Mouse (Mus musculus): Measurements from ENCODE around the gene Ptprd. TPM values are rescaled to one million over a fixed set of nuclear protein-coding genes. Genes with fewer than 3 reads are reported as not detected.

Gene Ptprd
- total RNA-seq, 2 experiments from 2014 or later: 107 to 116 TPM

DNA sequence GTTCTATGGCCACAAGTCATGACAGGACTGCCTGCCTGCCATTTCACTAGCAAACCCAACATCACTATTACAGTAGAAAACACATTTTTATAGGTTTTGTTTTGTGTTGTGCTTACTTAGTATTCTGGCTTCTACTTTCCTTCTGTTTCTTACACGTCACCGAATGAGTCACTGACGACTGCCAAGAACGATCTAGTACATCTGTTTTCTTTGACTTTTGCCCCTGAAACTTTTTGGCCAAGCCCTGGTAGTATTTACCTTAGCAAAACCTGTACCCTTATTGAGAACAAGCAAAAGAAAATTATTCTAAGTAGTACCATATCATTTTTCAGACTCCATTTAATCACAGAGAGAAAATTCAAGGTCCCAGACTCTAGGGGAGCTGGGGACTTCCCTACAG lies 1797.2 kb downstream of the Ptprd start:
- DNase-seq (ENCODE audit: low spot score in 2 of 2): no peak

DNA sequence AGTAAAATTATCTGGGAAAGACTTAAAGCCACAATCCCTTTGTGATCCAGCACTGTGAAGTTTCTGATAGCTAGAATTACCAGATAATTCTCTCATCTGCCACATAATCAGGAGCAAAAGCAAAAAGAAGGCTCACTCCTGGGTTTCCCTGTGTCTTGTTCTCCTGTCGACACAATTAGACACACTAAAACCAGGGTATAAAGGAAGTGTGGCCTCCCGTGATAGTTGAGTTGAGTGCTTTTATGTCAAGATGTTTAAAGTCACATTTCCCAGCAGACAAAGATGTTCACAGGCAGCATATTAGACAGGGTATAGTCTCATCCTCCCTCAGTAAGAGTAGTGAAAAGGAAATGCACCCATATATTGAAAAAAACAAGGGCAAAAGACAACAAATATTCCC lies 1801.7 kb downstream of the Ptprd start:
- DNase-seq (ENCODE audit: low spot score in 2 of 2): no peak

DNA sequence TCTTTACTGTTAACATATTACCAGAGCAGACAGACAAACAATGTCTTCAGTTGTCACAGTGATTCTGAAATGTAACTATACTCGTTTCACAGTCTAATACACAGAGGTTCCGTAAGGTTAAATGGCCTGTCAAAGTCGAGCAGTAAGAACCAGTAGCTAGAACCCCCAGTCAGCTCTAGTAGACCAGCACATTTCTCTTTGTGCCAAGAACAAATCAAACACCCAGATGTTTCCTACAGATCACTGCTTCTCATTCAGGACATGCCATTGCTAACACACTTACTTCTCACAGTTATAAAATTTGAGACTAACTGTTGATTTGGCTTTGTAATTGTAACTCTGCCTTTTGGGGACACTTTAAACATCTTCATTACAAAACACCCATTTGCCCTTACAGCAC lies 1802.6 kb downstream of the Ptprd start:
- no peak for DNase-seq (ENCODE audit: low spot score in 2 of 2)

DNA sequence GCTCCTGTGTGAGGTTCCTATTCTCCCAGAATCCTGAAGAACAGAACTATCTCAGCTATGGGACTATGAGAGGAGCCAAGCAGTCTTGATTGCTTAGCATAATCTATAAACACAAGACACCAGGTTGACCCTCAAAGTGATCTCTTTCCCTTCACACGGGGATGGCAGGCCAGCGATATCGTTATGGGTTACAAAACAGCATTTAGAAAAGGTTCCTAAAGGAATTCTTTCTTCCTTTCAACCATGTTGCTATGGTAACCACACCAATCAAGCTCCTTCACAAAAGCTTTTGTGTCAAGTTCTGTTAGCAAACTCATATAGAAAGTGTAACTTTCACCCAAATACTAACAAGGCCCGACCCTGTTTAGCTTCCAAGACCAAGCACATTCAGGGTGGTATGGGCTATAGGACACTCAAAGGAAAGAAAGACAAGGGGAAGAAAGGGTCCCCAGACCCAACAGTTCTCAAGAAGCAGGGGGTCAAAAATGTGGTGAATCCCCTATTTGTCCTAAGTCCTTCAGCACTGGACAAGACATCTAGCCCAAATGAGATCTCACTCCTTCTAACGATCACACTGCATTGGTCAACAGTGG lies 1805.8 kb downstream of the Ptprd start:
- no peak for DNase-seq (ENCODE audit: low spot score in 2 of 2)

DNA sequence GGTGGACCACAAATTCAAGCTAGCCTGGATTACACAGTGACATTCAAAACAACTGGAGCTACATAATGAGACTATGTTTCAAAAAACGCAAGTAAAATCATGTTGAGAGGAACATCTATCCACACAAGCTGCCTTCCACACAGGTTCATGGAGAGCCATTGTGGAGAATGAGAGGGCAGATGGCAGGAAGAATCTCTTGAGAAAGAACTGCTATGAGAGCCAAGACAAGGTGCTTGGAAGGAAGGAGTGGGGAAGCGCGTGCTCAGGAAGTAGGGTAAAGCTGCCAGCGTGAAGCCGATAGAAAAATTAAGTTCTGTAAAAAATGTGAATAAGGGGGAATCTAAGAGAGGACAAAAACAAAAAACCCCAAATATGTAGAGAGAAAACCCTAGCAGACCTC lies 1808.5 kb downstream of the Ptprd start:
- DNase-seq (ENCODE audit: low spot score in 2 of 2): no peak

DNA sequence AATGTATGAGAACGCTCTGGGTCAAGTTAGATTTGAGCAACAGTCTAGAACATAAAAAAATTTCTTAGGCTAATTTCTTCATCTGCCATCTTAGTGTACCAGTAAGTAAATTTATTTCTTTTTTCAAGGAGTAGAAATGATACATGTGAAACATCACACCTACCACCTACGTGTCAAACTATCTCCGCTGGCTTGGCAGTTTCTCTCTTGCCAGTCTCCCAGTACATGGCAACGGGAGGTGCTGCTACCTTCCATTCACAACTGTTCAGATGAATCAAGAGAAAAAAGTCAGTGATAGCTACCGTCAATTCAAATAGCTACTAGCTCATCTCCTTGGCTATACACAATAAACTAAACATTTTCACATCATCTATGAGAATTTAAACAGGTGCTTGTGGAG lies 1823.9 kb downstream of the Ptprd start:
- no peak for DNase-seq (ENCODE audit: low spot score in 2 of 2)

DNA sequence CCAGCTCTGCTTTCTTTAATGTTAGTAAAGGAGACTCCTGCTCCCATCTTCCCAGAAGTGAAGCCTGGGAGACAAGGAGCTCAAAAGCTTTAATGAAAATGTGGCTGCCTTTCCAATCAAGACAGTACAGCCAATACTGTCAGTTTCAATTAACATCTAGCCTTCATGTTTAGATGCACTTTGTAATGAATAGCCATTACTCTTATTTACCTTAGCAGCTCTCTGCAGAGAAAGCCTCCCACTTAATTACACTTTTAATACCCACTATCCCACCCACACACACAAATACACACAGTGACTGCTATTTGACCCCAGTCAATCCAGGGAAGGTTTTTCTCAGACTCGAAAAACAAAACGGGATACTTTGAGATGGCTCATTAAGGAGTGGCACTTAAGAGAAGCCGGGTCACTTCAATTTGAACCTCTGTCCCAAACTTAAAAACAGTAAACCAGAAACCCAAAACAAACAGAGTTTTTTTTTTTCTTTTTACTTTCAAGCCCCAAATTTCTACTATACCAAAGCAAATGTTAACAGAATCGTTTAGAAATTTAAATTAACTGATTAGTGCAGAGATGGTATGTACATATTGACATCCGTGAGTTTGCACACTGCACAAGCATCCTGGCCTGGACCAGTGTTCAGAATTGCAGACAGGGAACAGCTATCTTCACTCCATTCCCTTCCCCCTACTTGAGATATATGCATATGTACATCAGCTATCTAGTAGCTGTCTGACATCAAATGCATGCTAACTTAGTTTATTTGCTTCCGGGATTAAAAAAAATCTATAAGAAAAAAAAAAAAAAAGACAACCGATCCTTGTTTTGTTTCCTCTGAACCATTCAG lies 1824.6 kb downstream of the Ptprd start:
- no peak for DNase-seq (ENCODE audit: low spot score in 2 of 2)

DNA sequence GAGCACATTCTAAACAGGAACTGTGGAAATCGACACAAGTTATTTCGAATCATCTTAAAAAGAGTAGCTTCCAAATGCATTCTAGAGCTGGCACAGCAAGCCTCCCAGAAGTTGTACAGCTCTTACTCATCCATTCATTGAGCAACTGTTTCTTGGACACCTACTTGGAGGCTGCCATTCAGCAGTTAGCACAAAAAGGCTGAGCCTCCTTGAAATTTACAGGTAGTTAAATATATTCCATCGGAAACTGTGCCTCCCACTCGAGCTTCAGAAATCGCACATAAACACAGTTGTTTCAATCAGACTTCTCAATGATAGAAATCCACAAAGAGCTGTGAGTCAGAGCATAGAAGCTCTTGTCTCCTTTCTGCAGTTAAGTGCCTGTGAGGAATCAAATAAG lies 1825.9 kb downstream of the Ptprd start:
- DNase-seq (ENCODE audit: low spot score in 2 of 2): no peak

DNA sequence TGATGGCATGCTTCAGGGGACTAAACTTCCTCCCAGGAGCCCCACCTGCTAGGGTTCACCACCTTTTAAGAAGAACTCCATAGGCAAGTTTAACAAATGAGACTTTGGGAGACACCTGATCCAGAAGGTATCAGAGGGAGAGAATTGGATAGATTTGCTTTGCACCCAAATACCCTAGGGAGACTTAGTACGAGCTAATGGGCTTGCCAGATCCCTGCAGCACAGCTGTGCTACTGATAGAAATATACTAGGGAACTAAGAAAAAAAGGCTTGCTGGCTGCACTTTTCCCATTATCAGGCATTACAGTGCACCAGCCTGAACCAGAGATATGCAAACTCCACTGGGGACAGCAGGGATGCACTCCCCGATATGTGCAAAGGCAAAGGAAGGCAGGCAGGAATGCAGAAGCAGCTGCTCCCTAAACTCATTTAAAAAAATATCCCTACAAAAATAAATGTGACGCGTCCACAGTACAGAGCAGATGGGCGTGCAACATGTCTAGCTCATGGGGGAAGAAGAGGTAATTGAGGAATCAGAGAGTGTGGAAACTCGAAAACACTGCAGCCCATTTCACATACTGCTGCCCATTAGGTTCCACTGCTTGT lies 1831.3 kb downstream of the Ptprd start:
- no peak for DNase-seq (ENCODE audit: low spot score in 2 of 2)

DNA sequence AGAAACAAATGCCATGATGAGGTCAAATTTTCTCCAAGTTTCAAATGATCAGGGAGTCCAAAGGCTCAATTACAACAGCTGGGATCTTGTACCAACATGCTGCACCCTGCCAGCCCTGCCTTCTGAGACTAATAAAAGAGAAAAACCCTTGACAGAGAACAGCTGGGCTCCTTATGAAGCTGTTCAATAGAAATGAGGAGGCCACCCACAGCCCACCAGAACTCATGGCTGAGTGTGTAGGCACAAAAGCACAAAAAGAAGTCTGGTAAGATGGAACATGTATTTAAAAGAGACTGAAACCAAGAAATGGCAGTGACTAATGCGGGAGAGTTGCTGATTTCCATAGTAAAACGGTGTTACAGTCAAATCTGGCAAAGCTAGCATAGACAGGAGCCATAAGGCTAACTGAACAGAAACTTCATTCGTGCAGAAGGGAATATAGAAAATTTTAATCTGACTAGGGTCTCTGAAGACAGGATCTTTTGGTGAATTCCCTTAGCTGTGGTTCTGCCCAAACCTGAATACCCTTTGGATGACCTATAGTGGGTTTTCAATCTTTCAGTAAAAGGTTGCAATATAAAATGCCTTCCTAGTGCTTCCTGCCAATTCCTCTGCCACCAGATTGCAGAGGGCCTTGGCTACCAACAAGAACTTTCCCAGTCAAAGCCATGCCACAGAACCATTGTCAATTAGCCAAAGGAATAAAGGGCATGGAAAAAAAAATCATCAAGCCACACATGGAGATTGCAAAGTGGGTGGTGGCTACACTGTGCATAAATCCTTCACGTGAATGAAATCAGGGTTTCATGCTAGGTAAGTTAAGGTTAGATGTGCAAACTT lies 1841.5 kb downstream of the Ptprd start:
- DNase-seq (ENCODE audit: low spot score in 2 of 2): no peak

DNA sequence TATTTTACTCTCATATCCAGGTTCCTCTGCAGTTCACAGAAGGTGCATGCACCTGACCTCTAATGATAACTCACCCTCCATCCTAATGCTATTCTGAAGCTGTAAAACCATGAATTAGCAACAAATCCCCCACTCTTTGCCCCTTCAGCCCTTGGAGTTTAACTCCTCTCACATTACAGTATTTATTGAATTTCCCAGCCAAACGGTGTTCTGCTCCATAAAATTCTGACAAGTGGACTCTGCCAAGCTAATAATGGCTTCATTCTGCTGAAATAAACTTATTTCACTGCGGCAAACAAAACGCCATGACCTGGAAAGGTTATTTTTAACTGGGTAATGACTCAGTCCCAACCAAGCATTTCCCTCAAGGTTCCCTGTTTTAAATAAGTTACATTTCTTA lies 1842.7 kb downstream of the Ptprd start:
- no peak for DNase-seq (ENCODE audit: low spot score in 2 of 2)

DNA sequence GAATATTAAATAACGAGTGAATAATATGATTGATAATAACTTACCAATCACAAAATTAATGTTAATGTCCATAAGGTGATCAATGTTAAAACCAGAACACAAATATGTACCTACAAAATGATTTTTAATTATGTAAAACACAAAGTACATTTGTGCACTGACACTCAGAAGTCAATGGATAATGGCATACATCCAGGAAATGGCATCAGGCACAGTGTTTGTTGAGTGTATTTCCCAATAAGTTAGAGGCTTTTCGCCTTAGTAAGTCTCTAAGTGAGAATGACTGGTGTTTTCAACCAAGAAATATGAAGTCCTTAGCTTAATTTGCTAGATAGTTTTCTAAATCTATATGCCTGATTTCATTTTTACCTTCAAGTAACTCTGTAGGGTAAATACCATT lies 1843.5 kb downstream of the Ptprd start:
- no peak for DNase-seq (ENCODE audit: low spot score in 2 of 2)

DNA sequence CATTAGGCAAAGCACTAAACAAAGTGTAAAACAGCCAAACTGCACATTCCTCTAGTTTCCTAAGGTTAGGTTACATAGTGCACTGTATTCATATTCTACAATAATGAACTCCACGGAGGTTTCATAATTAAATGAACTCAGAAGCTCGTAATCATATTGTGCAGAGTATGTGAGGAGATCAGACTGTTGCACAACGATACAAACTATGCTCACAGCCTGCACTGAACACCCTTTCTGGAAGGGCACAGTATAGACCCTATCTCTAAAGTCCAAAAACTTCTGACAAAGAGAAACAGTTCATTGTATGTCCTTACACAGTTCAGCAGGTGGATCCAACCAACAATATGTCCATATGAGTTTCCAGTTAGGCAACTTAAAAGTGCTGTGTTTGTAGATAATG lies 1844.5 kb downstream of the Ptprd start:
- DNase-seq (ENCODE audit: low spot score in 2 of 2): no peak

DNA sequence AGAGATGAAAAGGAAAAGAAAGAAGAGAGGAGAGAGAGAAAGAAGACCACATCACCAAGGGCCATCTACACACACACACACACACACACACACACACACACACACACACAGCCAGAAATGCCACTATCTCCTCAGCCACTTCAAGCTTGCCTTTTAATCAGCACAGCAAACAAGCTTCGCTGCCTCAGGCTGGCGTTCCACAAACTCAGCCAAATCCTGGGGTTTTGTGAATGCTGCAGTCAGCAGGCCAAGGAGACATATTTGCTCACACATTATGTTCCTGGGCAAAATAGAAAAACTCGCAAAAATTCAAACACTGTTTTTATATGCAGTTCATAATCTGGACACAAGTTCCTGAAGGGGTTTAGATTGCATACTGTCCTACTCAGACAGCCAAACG lies 1845.9 kb downstream of the Ptprd start:
- DNase-seq (ENCODE audit: low spot score in 2 of 2): no peak

DNA sequence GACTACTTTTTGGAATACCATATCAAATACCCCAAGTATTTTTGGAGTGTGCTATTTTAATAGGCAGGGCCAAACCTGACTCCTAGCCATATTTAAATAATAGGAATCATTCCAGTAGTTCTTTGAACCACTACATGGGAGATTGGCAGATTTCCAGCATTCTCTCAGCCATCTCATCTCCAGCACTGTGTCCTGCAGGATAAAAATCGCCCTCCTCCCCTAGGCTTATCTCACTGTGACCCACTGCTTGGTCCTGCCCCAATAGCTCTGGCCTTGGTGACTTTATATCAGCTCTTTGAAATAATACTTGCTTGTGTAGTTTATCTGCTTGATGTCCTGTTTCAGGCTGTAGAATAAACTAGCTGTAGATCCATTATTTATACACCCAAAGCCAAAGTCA lies 1850.2 kb downstream of the Ptprd start:
- no peak for DNase-seq (ENCODE audit: low spot score in 2 of 2)

DNA sequence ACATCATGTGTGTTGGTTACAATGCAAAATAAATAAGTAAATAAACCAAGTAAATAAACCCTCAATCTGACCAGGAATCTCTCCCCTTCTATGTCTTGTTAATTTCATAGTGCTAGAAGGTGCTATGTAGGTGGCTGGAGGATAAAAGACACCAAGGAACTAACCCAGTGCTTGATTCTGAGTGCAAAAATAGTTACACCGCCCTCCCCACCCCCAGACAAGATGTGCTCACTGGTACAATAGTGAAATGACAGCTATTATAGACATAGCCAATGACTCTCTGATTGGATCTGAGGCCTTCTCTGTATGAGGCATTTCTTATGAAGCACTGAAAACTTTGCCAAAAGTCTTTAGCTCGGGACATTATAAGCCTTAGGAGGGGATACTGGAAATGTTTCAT lies 1857.6 kb downstream of the Ptprd start:
- DNase-seq (ENCODE audit: low spot score in 2 of 2): no peak

DNA sequence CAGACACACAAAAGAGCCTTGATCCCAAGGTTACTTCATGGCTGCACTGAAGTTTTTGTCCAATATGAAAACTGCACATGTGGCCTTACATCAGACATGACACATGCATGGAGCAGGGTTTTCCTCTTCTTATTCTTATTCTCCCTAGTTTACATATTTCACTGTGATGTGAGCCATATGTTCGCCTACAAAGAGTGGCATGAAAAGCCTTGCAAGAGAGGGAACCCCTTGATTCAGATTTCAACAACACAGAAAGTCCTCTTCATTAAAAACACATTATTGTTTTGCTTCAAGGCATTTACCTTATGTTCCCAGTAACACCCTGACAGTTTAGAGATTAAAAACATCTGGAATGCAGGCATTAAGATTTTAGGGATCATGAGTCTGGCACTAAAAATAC lies 1859.3 kb downstream of the Ptprd start:
- DNase-seq (ENCODE audit: low spot score in 2 of 2): no peak

DNA sequence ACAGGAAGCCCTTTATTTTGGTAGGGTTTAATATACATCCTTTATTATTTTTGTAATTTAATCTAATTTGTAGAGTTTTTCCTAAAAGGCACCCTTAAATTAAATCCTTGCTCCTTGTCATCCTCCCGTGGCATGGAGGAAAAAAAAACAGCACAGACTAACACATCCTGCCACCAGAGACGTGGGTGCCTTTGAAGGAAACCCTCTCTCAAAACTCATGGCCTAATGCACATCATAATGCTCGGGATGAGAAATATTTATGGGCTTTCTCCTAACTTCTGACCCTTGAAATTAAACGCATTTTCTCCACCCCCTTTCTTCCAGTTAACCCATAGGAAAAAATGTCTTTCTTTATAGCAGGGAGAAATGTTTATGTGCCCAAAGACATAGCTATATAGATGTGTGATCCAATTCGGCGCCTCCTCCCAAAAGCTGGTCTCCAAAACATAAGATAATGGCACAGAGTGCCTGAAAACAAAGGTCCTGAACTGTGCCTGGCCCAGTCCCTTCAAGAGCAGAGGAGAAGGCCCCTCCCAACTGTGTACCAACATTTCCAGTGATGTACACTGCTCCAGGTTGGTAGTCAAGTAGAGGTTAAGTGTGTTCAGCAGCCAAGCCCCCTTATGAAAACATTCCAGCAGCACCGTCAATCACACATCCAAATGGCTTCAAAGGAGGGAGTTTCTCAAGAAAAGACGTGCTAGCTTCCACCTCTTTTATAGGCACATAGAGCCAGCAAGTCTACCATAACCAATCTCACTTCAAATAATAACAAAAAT lies 1860.4 kb downstream of the Ptprd start:
- DNase-seq (ENCODE audit: low spot score in 2 of 2): no peak

DNA sequence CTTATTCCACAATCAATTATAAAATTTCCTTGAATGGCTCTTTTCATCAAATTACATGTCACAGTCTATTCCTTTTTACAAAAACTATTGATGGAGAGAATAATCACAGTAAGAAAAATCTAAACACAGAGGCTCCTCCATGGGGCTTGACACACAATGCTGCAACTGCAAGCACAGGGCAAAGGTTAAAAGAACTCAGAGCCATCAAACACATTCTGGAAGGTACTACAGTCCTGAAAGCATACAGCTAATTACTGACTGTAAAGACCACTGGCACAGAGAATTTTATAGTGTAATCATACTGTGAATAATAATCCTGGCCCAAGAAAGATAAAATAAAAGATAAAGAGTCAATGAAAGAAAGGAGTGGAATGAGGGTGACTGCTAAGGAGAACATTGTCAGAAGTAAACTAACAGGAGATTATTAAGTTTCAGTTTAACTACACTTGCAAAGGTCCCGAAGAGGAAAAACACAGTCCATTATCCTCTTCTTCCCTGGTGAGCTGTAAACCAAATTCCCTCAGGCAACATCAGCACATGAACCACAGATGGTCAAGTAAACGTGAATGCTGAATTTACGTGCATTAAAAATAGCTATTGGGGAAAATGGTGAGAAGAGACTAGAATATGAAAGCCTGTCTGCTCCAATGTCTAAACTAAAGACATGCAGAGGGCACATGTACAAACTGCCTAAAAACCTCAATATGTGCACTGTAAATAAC lies 1861.4 kb downstream of the Ptprd start:
- DNase-seq (ENCODE audit: low spot score in 2 of 2): no peak

DNA sequence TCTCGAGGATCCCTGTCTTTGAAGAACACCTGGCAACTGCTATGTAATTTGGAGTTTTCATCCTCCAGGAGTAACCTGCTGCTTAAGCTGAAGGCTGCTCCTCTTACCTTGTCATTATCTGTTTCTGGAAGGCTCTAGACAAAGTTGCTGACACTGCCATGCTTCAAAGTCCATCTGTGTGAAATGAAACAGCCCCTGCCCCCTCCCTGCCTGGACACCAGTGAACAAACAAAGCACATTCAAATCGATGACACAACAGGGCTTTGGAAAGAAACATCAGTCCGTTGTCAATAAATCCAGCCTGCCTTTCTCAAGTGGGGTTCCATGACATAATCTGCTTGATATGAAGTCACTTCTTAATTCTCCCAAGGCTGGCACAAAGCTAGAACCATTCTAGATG lies 1867.7 kb downstream of the Ptprd start:
- no peak for DNase-seq (ENCODE audit: low spot score in 2 of 2)
